Mouse (Mus musculus) heart, adult 2 months (tissue): ENCODE data around the gene Vldlr.

Experiments
- CTCF ChIP-seq: fragments of 200-600 bp; IDR thresholded peaks from 2 replicates; pipeline ENCODE4 v1.8.1; 2022; ENCODE audit warnings: antibody characterized with exemption, mild to moderate bottlenecking, moderate library complexity
- EP300 ChIP-seq: fragments of 200-500 bp; IDR thresholded peaks from 2 replicates; pipeline ENCODE4 v1.6.1; 2011; ENCODE audit warnings: low read depth, low read length, control low read depth; ENCODE audit not compliant: insufficient read depth
- POLR2A ChIP-seq: fragments of 200-500 bp; IDR thresholded peaks from 2 replicates; pipeline ENCODE4 v1.6.1; 2011; ENCODE audit warnings: mild to moderate bottlenecking, low read depth, low read length, control low read depth; ENCODE audit not compliant: insufficient read depth

DNA sequence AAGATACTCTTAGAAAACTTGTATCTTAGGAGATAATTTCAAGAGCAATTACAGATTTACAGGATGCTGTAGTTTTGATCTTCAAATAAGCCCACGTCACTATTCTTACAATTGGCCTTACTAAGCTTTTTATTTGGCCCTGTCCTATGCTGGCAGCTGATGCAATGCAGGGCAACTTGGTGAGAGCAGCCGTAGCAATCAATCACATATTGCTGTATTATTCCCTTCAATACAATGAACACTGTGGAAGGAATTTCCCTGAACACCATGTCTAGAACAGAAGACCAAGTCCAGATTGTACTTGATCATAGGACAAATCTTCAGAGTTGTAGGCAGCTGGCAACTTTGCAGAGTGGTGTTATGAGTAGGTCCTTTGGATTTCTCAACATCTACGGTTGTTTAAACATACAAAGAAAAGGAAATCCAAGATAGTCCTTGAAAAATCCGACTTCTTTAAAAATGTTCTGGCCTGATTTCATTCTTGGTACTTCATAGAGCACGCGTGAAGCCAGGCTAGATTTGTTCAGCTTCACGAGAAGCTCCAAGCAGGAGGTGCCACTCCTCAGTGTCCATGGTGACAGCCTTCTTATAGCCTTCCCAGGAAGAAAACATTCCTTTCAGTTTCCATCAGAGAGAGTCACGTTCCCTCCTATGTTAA lies 44.5 kb downstream of the Vldlr start:
- TF ChIP-seq CTCF (no peak), POLR2A (no peak), EP300 (no peak)
